Comparison of ENCODE assay signal across 16 mouse cellular contexts in genomic region chr4:49286197-49286492, GRCm38 (mm10).
DNase-seq lines count a peak whose midpoint lies in the region; ATAC-seq and TF ChIP-seq lines count a peak whose summit lies in the region.
"Had no signal": no experiment of that assay in that cellular context is flagged by ENCODE, and none has a peak within 500 bp of the region (broad histone marks: within the 10 kb centered on the region; RNA-seq: fewer than 3 reads in every experiment).

No protein-coding gene starts in this region.

- no peak for TF ChIP-seq EP300 in stomach, postnatal 0 days (optimal IDR thresholded peaks at IDR 0.05)

- H3K4me1 ChIP-seq in kidney, embryonic 14.5 days (ENCODE audit: control insufficient read depth, insufficient read depth, low read length): 0 out of 2 replicates have a peak, but pooled peaks cover 4% of the 10 kb centered on the region
- H3K4me1 ChIP-seq in stomach, embryonic 14.5 days (ENCODE audit: control insufficient read depth, insufficient read depth, low read length): peaks cover 4% of the 10 kb centered on the region; the same call in 1 of the 2 replicates
- H3K4me1 ChIP-seq in stomach, postnatal 0 days (replicated peaks; ENCODE audit: control insufficient read depth, insufficient read depth): no peaks in the 10 kb centered on the region

- H3K4me2 ChIP-seq in kidney, embryonic 14.5 days (replicated peaks; ENCODE audit: low read depth, low read length): no peak overlapping the region
- H3K4me2 ChIP-seq in stomach, embryonic 14.5 days (replicated peaks; ENCODE audit: low read depth, low read length): no peak overlapping the region
- no peak overlapping the region for H3K4me2 ChIP-seq in stomach, postnatal 0 days (replicated peaks; ENCODE audit: low read depth)
- H3K4me2 ChIP-seq: heart, embryonic 12.5 days had no signal

- H3K4me3 ChIP-seq in kidney, embryonic 14.5 days (ENCODE audit: low read length): no peak overlapping the region
- no peak overlapping the region for H3K4me3 ChIP-seq in stomach, embryonic 14.5 days (ENCODE audit: low read depth, low read length)
- no peak overlapping the region for H3K4me3 ChIP-seq in stomach, postnatal 0 days (ENCODE audit: low read depth, low read length)
- H3K4me3 ChIP-seq: erythroblast, embryonic 14.5 days; heart, embryonic 12.5 days; limb, embryonic 10.5 days had no signal

- TF ChIP-seq CTCF in stomach, postnatal 0 days (IDR thresholded peaks at IDR 0.05; ENCODE audit: low read depth): no peak

- DNase-seq in kidney, postnatal 36 days: no peak
- no peak for DNase-seq in stomach, postnatal 0 days (ENCODE audit: low spot score)
- peak; percentile 8 for DNase-seq in mesoderm, embryonic 11.5 days (ENCODE audit: low read depth, low spot score)
- no peak for DNase-seq in thymus, postnatal 14 days
- no peak for DNase-seq in cerebellum, postnatal 4 days (ENCODE audit: low spot score in 2 of 2)
- DNase-seq: gastrocnemius, postnatal 10 days; layer of hippocampus, adult 9-11 months; lung, adult 2 months; thymus, postnatal 36 days had no signal

- H3K27me3 ChIP-seq in kidney, embryonic 14.5 days (ENCODE audit: control insufficient read depth, insufficient read depth, low read length): no peaks in the 10 kb centered on the region
- no peaks in the 10 kb centered on the region for H3K27me3 ChIP-seq in stomach, embryonic 14.5 days (ENCODE audit: control insufficient read depth, insufficient read depth, low read length)
- no peaks in the 10 kb centered on the region for H3K27me3 ChIP-seq in stomach, postnatal 0 days (ENCODE audit: control insufficient read depth, insufficient read depth, low read length)
- H3K27me3 ChIP-seq: heart, embryonic 12.5 days had no signal

- H3K9me3 ChIP-seq in kidney, embryonic 14.5 days (ENCODE audit: control insufficient read depth, low read length): no peaks in the 10 kb centered on the region
- no peaks in the 10 kb centered on the region for H3K9me3 ChIP-seq in stomach, embryonic 14.5 days (ENCODE audit: control insufficient read depth, low read depth, low read length)
- no peaks in the 10 kb centered on the region for H3K9me3 ChIP-seq in stomach, postnatal 0 days (ENCODE audit: control insufficient read depth, low read length)
- H3K9me3 ChIP-seq: heart, embryonic 12.5 days; limb, embryonic 10.5 days had no signal

- 36% methylated on average over 4 of the region's 4 CpGs for WGBS in kidney, embryonic 14.5 days
- 66% methylated on average over 4 of the region's 4 CpGs for WGBS in stomach, embryonic 14.5 days
- 46% methylated on average over 4 of the region's 4 CpGs for WGBS in stomach, postnatal 0 days

- H3K9ac ChIP-seq in kidney, embryonic 14.5 days (ENCODE audit: low read depth, low read length): no peak overlapping the region
- no peak overlapping the region for H3K9ac ChIP-seq in stomach, embryonic 14.5 days (replicated peaks; ENCODE audit: low read depth, low read length)
- no peak overlapping the region for H3K9ac ChIP-seq in stomach, postnatal 0 days (ENCODE audit: low read length)
- H3K9ac ChIP-seq: heart, embryonic 12.5 days had no signal

- no peak overlapping the region for H3K27ac ChIP-seq in kidney, embryonic 14.5 days (ENCODE audit: low read depth, low read length)
- no peak overlapping the region for H3K27ac ChIP-seq in stomach, embryonic 14.5 days (ENCODE audit: low read length)
- no peak overlapping the region for H3K27ac ChIP-seq in stomach, postnatal 0 days (replicated peaks)
- H3K27ac ChIP-seq: limb, embryonic 10.5 days had no signal

- peak; percentile 65; the same call in 1 of the 2 replicates for ATAC-seq in kidney, embryonic 14.5 days (ENCODE audit: low FRiP score, low TSS enrichment)
- peak; percentile 28; the same call in 1 of the 2 replicates for ATAC-seq in stomach, embryonic 14.5 days (ENCODE audit: insufficient number of reproducible peaks, insufficient read depth, low FRiP score, low read depth)
- ATAC-seq in stomach, postnatal 0 days (ENCODE audit: low FRiP score, low TSS enrichment): no peak
- ATAC-seq: CD4-positive, CD25-positive, alpha-beta regulatory T cell, adult 4 months; intestine, postnatal 0 days had no signal

- H3K36me3 ChIP-seq in kidney, embryonic 14.5 days (ENCODE audit: control insufficient read depth, insufficient read depth, low read length): no peaks in the 10 kb centered on the region
- no peaks in the 10 kb centered on the region for H3K36me3 ChIP-seq in stomach, embryonic 14.5 days (ENCODE audit: control insufficient read depth, insufficient read depth, low read length)
- H3K36me3 ChIP-seq in stomach, postnatal 0 days (ENCODE audit: control insufficient read depth, insufficient read depth, low read length): no peaks in the 10 kb centered on the region
- H3K36me3 ChIP-seq: heart, embryonic 12.5 days; limb, embryonic 10.5 days had no signal
